Mouse (Mus musculus) hindbrain, embryonic 11.5 days (tissue): ENCODE results near the gene Xpnpep2. TPM values are rescaled to one million over a fixed set of nuclear protein-coding genes. Genes with fewer than 3 reads are reported as not detected.

Experiments
- ATAC-seq: fragments of 200-750 bp; cut with Nextera tagmentation; 2 replicates; pipeline ENCODE4 v1.8.0; 2017; ENCODE audit warnings: mild to moderate bottlenecking, moderate TSS enrichment, moderate library complexity; ENCODE audit not compliant: low FRiP score
- DNase-seq: peaks from one replicate; pipeline ENCODE4 v3.0.0-alpha.2; 2015; ENCODE audit warnings: low spot score
- H3K27ac ChIP-seq: fragments of 300-500 bp; sonication (generic); 2 replicates; pipeline ENCODE4 v1.5.1; 2014; ENCODE audit warnings: mild to moderate bottlenecking, low read depth, low read length
- H3K27me3 ChIP-seq: fragments of 300-500 bp; sonication (generic); 2 replicates; pipeline ENCODE4 v1.6.1; 2014; ENCODE audit warnings: mild to moderate bottlenecking, low read length, moderate library complexity, mixed read lengths; ENCODE audit not compliant: control insufficient read depth, insufficient read depth
- H3K36me3 ChIP-seq: fragments of 300-500 bp; sonication (generic); 2 replicates; pipeline ENCODE4 v1.6.1; 2014; ENCODE audit warnings: mild to moderate bottlenecking, low read length, moderate library complexity, mixed read lengths; ENCODE audit not compliant: control insufficient read depth, insufficient read depth
- H3K4me1 ChIP-seq: fragments of 300-500 bp; sonication (generic); replicated peaks from 2 replicates; pipeline ENCODE4 v1.6.1; 2014; ENCODE audit warnings: low read length, mixed read lengths; ENCODE audit not compliant: control insufficient read depth, insufficient read depth
- H3K4me2 ChIP-seq: fragments of 300-500 bp; sonication (generic); replicated peaks from 2 replicates; pipeline ENCODE4 v1.6.1; 2014; ENCODE audit warnings: mild to moderate bottlenecking, low read depth, low read length
- H3K4me3 ChIP-seq: fragments of 300-500 bp; sonication (generic); 2 replicates; pipeline ENCODE4 v1.5.1; 2014; ENCODE audit warnings: low read depth, low read length
- H3K9ac ChIP-seq: fragments of 300-500 bp; sonication (generic); 2 replicates; pipeline ENCODE4 v1.6.1; 2014; ENCODE audit warnings: low read depth, low read length
- H3K9me3 ChIP-seq: fragments of 300-500 bp; sonication (generic); 2 replicates; pipeline ENCODE4 v1.6.1; 2016; ENCODE audit warnings: low read length; ENCODE audit not compliant: control insufficient read depth
- WGBS: fragments of 180-500 bp; shearing (Covaris S2); extraction: QIAGEN DNeasy Blood & Tissue Kit; methylation state at CpG from one replicate; pipeline ENCODE4 v1.1.7; 2014; 5-methylcytosine and 5-hydroxymethylcytosine counted together
- polyA plus RNA-seq: library from polyadenylated mRNA; unstranded; fragments of >200 nt; fragmentation: Nextera tagmentation; extraction: Ambion mirVana; gene quantifications from 2 replicates; pipeline ENCODE4 v1.2.1, GENCODE M21; 2014

Gene Xpnpep2
- polyA plus RNA-seq, 1 experiment from 2014 or later = 2.2 TPM

- no peak overlapping the region for H3K27ac ChIP-seq
- H3K27me3 ChIP-seq = no peaks in the 10 kb centered on the region
- 63% methylated on average over 6 of the region's 6 CpGs for WGBS
- no peaks in the 10 kb centered on the region for H3K9me3 ChIP-seq
- no peak for ATAC-seq
- no peak overlapping the region for H3K4me2 ChIP-seq
- no peaks in the 10 kb centered on the region for H3K36me3 ChIP-seq
- no peak for DNase-seq
- H3K9ac ChIP-seq = no peak overlapping the region
- no peak overlapping the region for H3K4me3 ChIP-seq
- no peaks in the 10 kb centered on the region for H3K4me1 ChIP-seq
Measured at GRCm38 (mm10) chrX:48138011-48138410, 29.5 kb downstream of the Xpnpep2 start.

- Histone ChIP-seq H3K4me1 (no peaks in the 10 kb centered on the region), H3K4me3 (no peak overlapping the region), H3K9ac (no peak overlapping the region), H3K27ac (no peak overlapping the region), H3K36me3 (no peaks in the 10 kb centered on the region), H3K27me3 (no peaks in the 10 kb centered on the region), H3K9me3 (no peaks in the 10 kb centered on the region), H3K4me2 (no peak overlapping the region)
- WGBS = 52% methylated on average over 7 of the region's 7 CpGs
- DNase-seq = peak; percentile 23
- no peak for ATAC-seq
Measured at GRCm38 (mm10) chrX:48138539-48139275, 30.2 kb downstream of the Xpnpep2 start.

GRCm38 (mm10) chrX:48139368-48140285 is 31.1 kb downstream of the Xpnpep2 start:
- H3K9me3 ChIP-seq = no peaks in the 10 kb centered on the region
- H3K27ac ChIP-seq = no peak overlapping the region
- H3K4me1 ChIP-seq = no peaks in the 10 kb centered on the region
- DNase-seq (no peak), ATAC-seq (no peak)
- no peaks in the 10 kb centered on the region for H3K36me3 ChIP-seq
- H3K9ac ChIP-seq = no peak overlapping the region
- H3K4me2 ChIP-seq = no peak overlapping the region
- no peaks in the 10 kb centered on the region for H3K27me3 ChIP-seq
- no peak overlapping the region for H3K4me3 ChIP-seq
- WGBS = 39% methylated on average over 14 of the region's 14 CpGs

- Histone ChIP-seq H3K27ac (no peak overlapping the region), H3K4me2 (no peak overlapping the region), H3K27me3 (no peaks in the 10 kb centered on the region), H3K4me3 (no peak overlapping the region), H3K4me1 (no peaks in the 10 kb centered on the region), H3K9me3 (no peaks in the 10 kb centered on the region), H3K36me3 (no peaks in the 10 kb centered on the region), H3K9ac (no peak overlapping the region)
- ATAC-seq = no peak
- WGBS = 80% methylated on average over 3 of the region's 3 CpGs
- DNase-seq = no peak
Measured at GRCm38 (mm10) chrX:48140286-48140877, 31.9 kb downstream of the Xpnpep2 start.

- no peak overlapping the region for H3K4me3 ChIP-seq
- H3K4me1 ChIP-seq = no peaks in the 10 kb centered on the region
- H3K4me2 ChIP-seq = no peak overlapping the region
- ATAC-seq = no peak
- H3K27ac ChIP-seq = no peak overlapping the region
- H3K9ac ChIP-seq = no peak overlapping the region
- DNase-seq = no peak
- H3K27me3 ChIP-seq = no peaks in the 10 kb centered on the region
- H3K36me3 ChIP-seq = no peaks in the 10 kb centered on the region
- 73% methylated on average over 6 of the region's 6 CpGs for WGBS
- no peaks in the 10 kb centered on the region for H3K9me3 ChIP-seq
Measured at GRCm38 (mm10) chrX:48141481-48141880, 33.0 kb downstream of the Xpnpep2 start.

GRCm38 (mm10) chrX:48143415-48144335 is 35.1 kb downstream of the Xpnpep2 start:
- H3K4me3 ChIP-seq = no peak overlapping the region
- WGBS = 59% methylated on average over 23 of the region's 26 CpGs
- H3K9ac ChIP-seq = no peak overlapping the region
- ATAC-seq = no peak
- H3K36me3 ChIP-seq = no peaks in the 10 kb centered on the region
- H3K4me1 ChIP-seq = no peaks in the 10 kb centered on the region
- no peaks in the 10 kb centered on the region for H3K27me3 ChIP-seq
- DNase-seq = no peak
- H3K9me3 ChIP-seq = no peaks in the 10 kb centered on the region
- H3K27ac ChIP-seq = no peak overlapping the region
- H3K4me2 ChIP-seq = no peak overlapping the region

GRCm38 (mm10) chrX:48146262-48146661 is 37.7 kb downstream of the Xpnpep2 start, which contains the start of gene Sash3:
Gene Sash3, plus strand, starts transcription at chrX:48146436.
- 96% methylated on average over 4 of the region's 4 CpGs for WGBS
- Histone ChIP-seq H3K9ac (no peak within 1 kb of the TSS), H3K36me3 (no peaks in the 10 kb centered on the region), H3K4me2 (no peak within 1 kb of the TSS), H3K9me3 (no peaks in the 10 kb centered on the region), H3K27me3 (no peaks in the 10 kb centered on the region), H3K4me1 (no peaks in the 10 kb centered on the region), H3K4me3 (no peak within 1 kb of the TSS), H3K27ac (no peak within 1 kb of the TSS)
- DNase-seq (no peak), ATAC-seq (no peak)

- Histone ChIP-seq H3K27ac (no peak overlapping the region), H3K27me3 (no peaks in the 10 kb centered on the region), H3K4me3 (no peak overlapping the region), H3K9ac (no peak overlapping the region), H3K9me3 (no peaks in the 10 kb centered on the region), H3K4me2 (no peak overlapping the region), H3K36me3 (no peaks in the 10 kb centered on the region), H3K4me1 (no peaks in the 10 kb centered on the region)
- WGBS = 78% methylated on average over 2 of the region's 2 CpGs
- ATAC-seq (no peak), DNase-seq (no peak)
Measured at GRCm38 (mm10) chrX:48147226-48147625, 38.7 kb downstream of the Xpnpep2 start.
